Mouse (Mus musculus): ENCODE results near the gene Gpc6. TPM values are rescaled to one million over a fixed set of nuclear protein-coding genes. Genes with fewer than 3 reads are reported as not detected.

The Gpc6 gene
- polyA plus RNA-seq, 1 experiment from 2014 or later, result 2.3 TPM

- DNase-seq (ENCODE audit: low spot score), result no peak
These were observed 436.2 kb downstream of the Gpc6 start for GRCm38 (mm10) chr14:117361155-117361964.

GRCm38 (mm10) chr14:117361965-117362309 is 436.8 kb downstream of the Gpc6 start:
- no peak for DNase-seq (ENCODE audit: low spot score)

GRCm38 (mm10) chr14:117369331-117369866 is 444.3 kb downstream of the Gpc6 start:
- no peak for DNase-seq (ENCODE audit: low spot score)

- no peak for DNase-seq (ENCODE audit: low spot score)
These were observed 451.8 kb downstream of the Gpc6 start for GRCm38 (mm10) chr14:117376822-117377376.

- DNase-seq (ENCODE audit: low spot score), result no peak
These were observed 454.9 kb downstream of the Gpc6 start for GRCm38 (mm10) chr14:117379979-117380378.

- DNase-seq (ENCODE audit: low spot score), result no peak
These were observed 458.1 kb downstream of the Gpc6 start for GRCm38 (mm10) chr14:117383188-117383587.

- no peak for DNase-seq (ENCODE audit: low spot score)
These were observed 459.1 kb downstream of the Gpc6 start for GRCm38 (mm10) chr14:117384096-117384770.

- DNase-seq (ENCODE audit: low spot score), result no peak
These were observed 460.7 kb downstream of the Gpc6 start for GRCm38 (mm10) chr14:117385731-117386270.

- DNase-seq (ENCODE audit: low spot score), result no peak
These were observed 465.7 kb downstream of the Gpc6 start for GRCm38 (mm10) chr14:117390794-117391320.

- DNase-seq (ENCODE audit: low spot score), result no peak
These were observed 466.3 kb downstream of the Gpc6 start for GRCm38 (mm10) chr14:117391412-117391811.

- DNase-seq (ENCODE audit: low spot score), result no peak
These were observed 472.1 kb downstream of the Gpc6 start for GRCm38 (mm10) chr14:117397165-117397564.

GRCm38 (mm10) chr14:117407824-117408524 is 482.9 kb downstream of the Gpc6 start:
- DNase-seq (ENCODE audit: low spot score), result no peak

- DNase-seq (ENCODE audit: low spot score), result no peak
These were observed 483.4 kb downstream of the Gpc6 start for GRCm38 (mm10) chr14:117408525-117408835.

- DNase-seq (ENCODE audit: low spot score), result no peak
These were observed 484.7 kb downstream of the Gpc6 start for GRCm38 (mm10) chr14:117409778-117410177.

- DNase-seq (ENCODE audit: low spot score), result no peak
These were observed 485.4 kb downstream of the Gpc6 start for GRCm38 (mm10) chr14:117410511-117410910.

- DNase-seq (ENCODE audit: low spot score), result no peak
These were observed 489.9 kb downstream of the Gpc6 start for GRCm38 (mm10) chr14:117415045-117415444.

- DNase-seq (ENCODE audit: low spot score), result no peak
These were observed 494.6 kb downstream of the Gpc6 start for GRCm38 (mm10) chr14:117419561-117420218.

- DNase-seq (ENCODE audit: low spot score), result no peak
These were observed 496.1 kb downstream of the Gpc6 start for GRCm38 (mm10) chr14:117421170-117421569.

- DNase-seq (ENCODE audit: low spot score), result no peak
These were observed 501.0 kb downstream of the Gpc6 start for GRCm38 (mm10) chr14:117426116-117426515.

- no peak for DNase-seq (ENCODE audit: low spot score)
These were observed 502.7 kb downstream of the Gpc6 start for GRCm38 (mm10) chr14:117427776-117428175.

GRCm38 (mm10) chr14:117435739-117436138 is 510.6 kb downstream of the Gpc6 start:
- no peak for DNase-seq (ENCODE audit: low spot score)
